Mouse (Mus musculus) embryonic facial prominence, embryonic 15.5 days (tissue): Measurements from ENCODE around the gene Dgkh. TPM values are rescaled to one million over a fixed set of nuclear protein-coding genes. Genes with fewer than 3 reads are reported as not detected.

Experiments
- ATAC-seq: fragments of 200-750 bp; cut with Nextera tagmentation; 2 replicates; pipeline ENCODE4 v1.8.0; 2017; ENCODE audit warnings: low read depth, moderate TSS enrichment; ENCODE audit not compliant: insufficient number of reproducible peaks, low FRiP score, low TSS enrichment
- H3K27ac ChIP-seq: fragments of 300-500 bp; sonication (generic); replicated peaks from 2 replicates; pipeline ENCODE4 v1.5.1; 2015; ENCODE audit warnings: mild to moderate bottlenecking, inconsistent platforms
- H3K27me3 ChIP-seq: fragments of 300-500 bp; sonication (generic); 2 replicates; pipeline ENCODE4 v1.6.1; 2015; ENCODE audit warnings: inconsistent platforms
- H3K36me3 ChIP-seq: fragments of 300-500 bp; sonication (generic); 2 replicates; pipeline ENCODE4 v1.6.1; 2015; ENCODE audit warnings: mild to moderate bottlenecking, inconsistent platforms
- H3K4me1 ChIP-seq: fragments of 300-500 bp; sonication (generic); 2 replicates; pipeline ENCODE4 v1.6.1; 2015; ENCODE audit warnings: inconsistent platforms
- H3K4me2 ChIP-seq: fragments of 300-500 bp; sonication (generic); replicated peaks from 2 replicates; pipeline ENCODE4 v1.6.1; 2015; ENCODE audit warnings: mild to moderate bottlenecking, inconsistent platforms
- H3K4me3 ChIP-seq: fragments of 300-500 bp; sonication (generic); replicated peaks from 2 replicates; pipeline ENCODE4 v1.5.1; 2015; ENCODE audit warnings: mild to moderate bottlenecking, inconsistent platforms
- H3K9ac ChIP-seq: fragments of 300-500 bp; sonication (generic); 2 replicates; pipeline ENCODE4 v1.6.1; 2015; ENCODE audit warnings: inconsistent platforms
- H3K9me3 ChIP-seq: fragments of 300-500 bp; sonication (generic); replicated peaks from 2 replicates; pipeline ENCODE4 v1.6.1; 2016; ENCODE audit warnings: inconsistent platforms
- whole genome bisulfite sequencing: fragments of 180-500 bp; shearing (Covaris S2); methylation state at CpG from one replicate; pipeline ENCODE4 v1.1.7; 2015; 5-methylcytosine and 5-hydroxymethylcytosine counted together
- polyA plus RNA-seq: library from polyadenylated mRNA; unstranded; fragments of >200 nt; fragmentation: Nextera tagmentation; extraction: Ambion mirVana; gene quantifications from 2 replicates; pipeline ENCODE4 v1.2.1, GENCODE M21; 2015

Gene Dgkh
- polyA plus RNA-seq, 1 experiment from 2014 or later: 1.7 TPM

DNA sequence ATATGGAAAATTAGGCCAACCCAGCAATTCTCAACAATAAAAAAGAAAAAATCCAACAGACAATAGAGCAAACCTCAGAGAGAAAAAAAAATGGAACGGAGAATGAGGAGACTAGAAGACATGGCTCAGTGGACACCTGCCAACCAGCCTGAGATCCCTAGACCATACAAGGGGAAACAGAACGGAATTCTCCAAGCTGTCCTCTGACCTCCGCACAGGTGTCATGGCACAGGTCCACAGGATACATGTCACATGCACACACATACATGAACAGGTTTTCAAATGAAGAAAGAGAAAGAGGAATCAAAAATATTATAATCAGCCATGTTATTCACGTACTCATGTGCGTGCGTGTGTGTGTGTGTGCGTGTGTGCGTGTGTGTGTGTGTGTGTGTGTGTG, 38.5 kb downstream of the Dgkh start:
- Histone ChIP-seq H3K4me1 (0 out of 2 replicates have a peak, but pooled peaks cover 2% of the 10 kb centered on the region), H3K27ac (no peak overlapping the region), H3K27me3 (no peaks in the 10 kb centered on the region), H3K4me2 (no peak overlapping the region), H3K36me3 (no peaks in the 10 kb centered on the region), H3K4me3 (no peak overlapping the region), H3K9ac (no peak overlapping the region), H3K9me3 (no peaks in the 10 kb centered on the region)
- ATAC-seq: no peak
- WGBS: 90% methylated on average over 8 of the region's 8 CpGs

- H3K9me3 ChIP-seq: no peaks in the 10 kb centered on the region
- no peak overlapping the region; the same call in 1 of the 2 replicates for H3K27ac ChIP-seq
- ATAC-seq: no peak
- H3K27me3 ChIP-seq: no peaks in the 10 kb centered on the region
- H3K4me2 ChIP-seq: no peak overlapping the region
- 42% methylated on average over 4 of the region's 4 CpGs for WGBS
- H3K36me3 ChIP-seq: no peaks in the 10 kb centered on the region
- H3K4me3 ChIP-seq: no peak overlapping the region
- H3K9ac ChIP-seq: no peak overlapping the region
- H3K4me1 ChIP-seq: 0 out of 2 replicates have a peak, but pooled peaks cover 2% of the 10 kb centered on the region
Measured at GRCm38 (mm10) chr14:78692602-78693001, 40.0 kb downstream of the Dgkh start.

GRCm38 (mm10) chr14:78691926-78692487, 40.6 kb downstream of the Dgkh start:
- 53% methylated on average over 5 of the region's 5 CpGs for WGBS

GRCm38 (mm10) chr14:78690883-78691282, 41.7 kb downstream of the Dgkh start:
- 78% methylated on average over 1 of the region's 1 CpGs for WGBS

More at GRCm38 (mm10) chr14:78691926-78692487, 40.6 kb downstream of the Dgkh start:
- no peak for ATAC-seq
- Histone ChIP-seq H3K4me2 (no peak overlapping the region), H3K27me3 (no peaks in the 10 kb centered on the region), H3K36me3 (no peaks in the 10 kb centered on the region), H3K4me1 (0 out of 2 replicates have a peak, but pooled peaks cover 2% of the 10 kb centered on the region), H3K9ac (no peak overlapping the region), H3K9me3 (no peaks in the 10 kb centered on the region), H3K4me3 (no peak overlapping the region), H3K27ac (no peak overlapping the region)

DNA sequence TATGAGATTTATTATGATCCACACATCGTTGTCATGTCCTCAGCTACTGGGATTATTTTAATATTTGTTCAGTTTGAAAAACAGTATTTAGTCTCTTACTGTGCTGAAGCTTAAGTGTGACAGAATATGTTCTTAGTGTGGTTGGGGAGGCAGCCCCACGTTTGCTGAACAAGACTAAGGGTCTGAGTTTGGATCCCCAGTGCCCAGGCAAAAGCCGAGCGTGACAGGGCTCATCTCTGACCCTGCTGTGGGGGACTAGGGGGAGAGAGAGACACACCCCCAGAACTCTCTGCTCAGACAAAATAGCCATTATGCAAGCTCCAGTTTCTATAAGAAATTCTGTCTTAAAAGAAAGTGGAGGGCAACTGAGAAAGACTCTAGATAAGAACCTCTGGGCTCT, 42.2 kb downstream of the Dgkh start:
- WGBS: 72% methylated on average over 4 of the region's 4 CpGs
- no peak overlapping the region for H3K4me2 ChIP-seq
- ATAC-seq: no peak
- no peaks in the 10 kb centered on the region for H3K36me3 ChIP-seq
- H3K9me3 ChIP-seq: no peaks in the 10 kb centered on the region
- no peak overlapping the region for H3K27ac ChIP-seq
- H3K9ac ChIP-seq: no peak overlapping the region
- 0 out of 2 replicates have a peak, but pooled peaks cover 2% of the 10 kb centered on the region for H3K4me1 ChIP-seq
- H3K27me3 ChIP-seq: no peaks in the 10 kb centered on the region
- no peak overlapping the region for H3K4me3 ChIP-seq

More at GRCm38 (mm10) chr14:78690883-78691282, 41.7 kb downstream of the Dgkh start:
- Histone ChIP-seq H3K27me3 (no peaks in the 10 kb centered on the region), H3K4me2 (no peak overlapping the region), H3K27ac (no peak overlapping the region), H3K4me3 (no peak overlapping the region), H3K36me3 (no peaks in the 10 kb centered on the region), H3K9me3 (no peaks in the 10 kb centered on the region), H3K9ac (no peak overlapping the region), H3K4me1 (0 out of 2 replicates have a peak, but pooled peaks cover 2% of the 10 kb centered on the region)
- ATAC-seq: no peak

- H3K9ac ChIP-seq: no peak overlapping the region
- 88% methylated on average over 9 of the region's 9 CpGs for WGBS
- no peaks in the 10 kb centered on the region for H3K36me3 ChIP-seq
- H3K27me3 ChIP-seq: no peaks in the 10 kb centered on the region
- 0 out of 2 replicates have a peak, but pooled peaks cover 2% of the 10 kb centered on the region for H3K4me1 ChIP-seq
- no peaks in the 10 kb centered on the region for H3K9me3 ChIP-seq
- no peak overlapping the region for H3K4me2 ChIP-seq
- H3K4me3 ChIP-seq: no peak overlapping the region
- no peak for ATAC-seq
- no peak overlapping the region for H3K27ac ChIP-seq
Measured at GRCm38 (mm10) chr14:78689950-78690349, 42.6 kb downstream of the Dgkh start.

GRCm38 (mm10) chr14:78687716-78688115, 44.9 kb downstream of the Dgkh start:
- H3K9ac ChIP-seq: no peak overlapping the region
- no peaks in the 10 kb centered on the region for H3K27me3 ChIP-seq
- H3K4me1 ChIP-seq: 0 out of 2 replicates have a peak, but pooled peaks cover 2% of the 10 kb centered on the region
- no peaks in the 10 kb centered on the region for H3K36me3 ChIP-seq
- 78% methylated on average over 4 of the region's 4 CpGs for WGBS
- no peak overlapping the region for H3K4me3 ChIP-seq
- no peaks in the 10 kb centered on the region for H3K9me3 ChIP-seq
- H3K27ac ChIP-seq: no peak overlapping the region
- no peak overlapping the region for H3K4me2 ChIP-seq
- no peak for ATAC-seq

DNA sequence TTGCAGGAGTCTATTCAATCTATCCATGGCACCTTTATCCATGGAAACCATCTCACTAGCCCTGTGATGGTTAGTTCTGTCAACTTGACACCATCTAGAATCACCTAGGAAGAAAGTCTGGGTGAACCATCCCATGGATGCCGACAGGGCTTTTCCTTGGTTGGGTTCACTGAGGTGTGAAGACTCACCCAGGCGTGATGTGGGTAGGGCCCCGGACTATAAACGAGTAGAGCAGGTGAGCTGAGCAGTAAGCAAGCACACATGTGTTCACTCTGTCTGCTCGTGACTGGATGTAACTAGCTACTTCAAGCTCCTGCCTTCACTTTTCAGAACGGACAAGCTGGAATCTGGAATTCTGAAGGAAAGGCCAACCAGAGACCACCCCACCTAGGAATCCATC, 45.9 kb downstream of the Dgkh start:
- Histone ChIP-seq H3K4me3 (no peak overlapping the region), H3K36me3 (no peaks in the 10 kb centered on the region), H3K4me2 (no peak overlapping the region), H3K4me1 (no peaks in the 10 kb centered on the region), H3K9me3 (no peaks in the 10 kb centered on the region), H3K27me3 (no peaks in the 10 kb centered on the region), H3K27ac (no peak overlapping the region), H3K9ac (no peak overlapping the region)
- ATAC-seq: no peak
- 90% methylated on average over 6 of the region's 6 CpGs for WGBS

GRCm38 (mm10) chr14:78684171-78684570, 48.4 kb downstream of the Dgkh start:
- Histone ChIP-seq H3K4me2 (no peak overlapping the region), H3K36me3 (no peaks in the 10 kb centered on the region), H3K4me1 (no peaks in the 10 kb centered on the region), H3K9me3 (no peaks in the 10 kb centered on the region), H3K27ac (no peak overlapping the region), H3K4me3 (no peak overlapping the region), H3K27me3 (no peaks in the 10 kb centered on the region), H3K9ac (no peak overlapping the region)
- 69% methylated on average over 4 of the region's 4 CpGs for WGBS
- no peak for ATAC-seq

DNA sequence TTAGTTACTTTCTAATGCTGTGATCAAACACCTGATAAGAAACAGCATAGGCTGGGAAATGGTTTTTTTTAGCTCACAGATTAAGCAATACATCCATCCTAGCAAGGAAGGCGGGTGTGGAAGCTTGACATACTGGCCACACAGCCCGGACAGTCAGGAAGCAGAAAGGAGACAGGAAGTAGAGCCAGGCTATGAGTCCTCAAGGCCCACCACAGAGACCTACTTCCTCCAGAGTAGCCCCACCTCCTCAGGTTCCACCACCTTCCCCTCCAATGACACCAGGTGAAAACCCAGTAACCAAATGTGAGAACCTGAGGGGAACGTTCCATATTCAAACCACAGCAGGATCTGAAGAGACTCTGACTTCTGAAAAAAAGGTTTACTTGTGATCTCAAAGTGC, 53.6 kb downstream of the Dgkh start:
- Histone ChIP-seq H3K36me3 (no peaks in the 10 kb centered on the region), H3K4me2 (no peak overlapping the region), H3K27me3 (no peaks in the 10 kb centered on the region), H3K4me1 (peaks cover 10% of the 10 kb centered on the region; the same call in 1 of the 2 replicates), H3K27ac (no peak overlapping the region), H3K9ac (no peak overlapping the region), H3K9me3 (no peaks in the 10 kb centered on the region), H3K4me3 (no peak overlapping the region)
- no peak for ATAC-seq
- 79% methylated on average over 3 of the region's 3 CpGs for WGBS

- H3K4me2 ChIP-seq: no peak overlapping the region
- WGBS: 31% methylated on average over 7 of the region's 7 CpGs
Measured at GRCm38 (mm10) chr14:78677852-78678588, 54.6 kb downstream of the Dgkh start.

More at GRCm38 (mm10) chr14:78677852-78678588, 54.6 kb downstream of the Dgkh start:
- Histone ChIP-seq H3K4me3 (no peak overlapping the region), H3K36me3 (no peaks in the 10 kb centered on the region), H3K9ac (no peak overlapping the region), H3K27ac (no peak overlapping the region), H3K4me1 (peaks cover 10% of the 10 kb centered on the region; the same call in 1 of the 2 replicates), H3K27me3 (no peaks in the 10 kb centered on the region), H3K9me3 (no peaks in the 10 kb centered on the region)
- no peak for ATAC-seq
